In genomic region chr10:95801443-95801811, GRCm38 (mm10) we compare ENCODE assay signal across 12 mouse cellular contexts. TPM values are rescaled to one million over a fixed set of nuclear protein-coding genes. Genes with fewer than 3 reads are reported as not detected.
DNase-seq lines count a peak whose midpoint lies in the region; ATAC-seq and TF ChIP-seq lines count a peak whose summit lies in the region.
"Had no signal": no experiment of that assay in that cellular context is flagged by ENCODE, and none has a peak within 500 bp of the region (broad histone marks: within the 10 kb centered on the region; RNA-seq: fewer than 3 reads in every experiment).

No protein-coding gene starts in this region.

- H3K9me3 ChIP-seq in heart, embryonic 13.5 days: no peaks in the 10 kb centered on the region
- no peaks in the 10 kb centered on the region for H3K9me3 ChIP-seq in heart, embryonic 11.5 days (replicated peaks; ENCODE audit: control insufficient read depth, low read length)
- no peaks in the 10 kb centered on the region for H3K9me3 ChIP-seq in midbrain, postnatal 0 days (ENCODE audit: low read length)
- H3K9me3 ChIP-seq in midbrain, embryonic 16.5 days (replicated peaks; ENCODE audit: control insufficient read depth, low read length, poor library complexity, severe bottlenecking): no peaks in the 10 kb centered on the region
- H3K9me3 ChIP-seq: embryonic facial prominence, embryonic 13.5 days had no signal

- TF ChIP-seq CTCF in midbrain, postnatal 0 days (IDR thresholded peaks at IDR 0.05): no peak

- DNase-seq in midbrain, postnatal 0 days (ENCODE audit: low spot score): peak; percentile 28
- peak; percentile 24 to 35 for DNase-seq in cerebellum, postnatal 36 days
- no peak for DNase-seq in natural killer cell, adult 2 months (ENCODE audit: low spot score in 2 of 2)
- DNase-seq in testis, postnatal 14 days (ENCODE audit: low spot score): no peak
- DNase-seq: lung, postnatal 36 days had no signal

- WGBS in heart, embryonic 13.5 days: 52% methylated on average over 2 of the region's 2 CpGs
- WGBS in heart, embryonic 11.5 days (ENCODE audit: insufficient replicate concordance): 64% methylated on average over 2 of the region's 2 CpGs
- WGBS in midbrain, postnatal 0 days: 30% methylated on average over 2 of the region's 2 CpGs
- WGBS in midbrain, embryonic 16.5 days: 47% methylated on average over 2 of the region's 2 CpGs

- H3K4me2 ChIP-seq in heart, embryonic 13.5 days: no peak overlapping the region
- no peak overlapping the region for H3K4me2 ChIP-seq in heart, embryonic 11.5 days
- no peak overlapping the region for H3K4me2 ChIP-seq in midbrain, postnatal 0 days (ENCODE audit: low read depth, low read length, poor library complexity, severe bottlenecking)
- no peak overlapping the region for H3K4me2 ChIP-seq in midbrain, embryonic 16.5 days (ENCODE audit: low read length)
- H3K4me2 ChIP-seq: embryonic facial prominence, embryonic 13.5 days had no signal

- peak overlapping the region; percentile 37 for H3K27ac ChIP-seq in heart, embryonic 13.5 days (replicated peaks)
- no peak overlapping the region for H3K27ac ChIP-seq in heart, embryonic 11.5 days (ENCODE audit: low read depth, low read length)
- no peak overlapping the region for H3K27ac ChIP-seq in midbrain, postnatal 0 days (ENCODE audit: low read depth, low read length)
- H3K27ac ChIP-seq in midbrain, embryonic 16.5 days (ENCODE audit: low read length): no peak overlapping the region
- H3K27ac ChIP-seq: embryonic facial prominence, embryonic 13.5 days had no signal

- no peaks in the 10 kb centered on the region for H3K36me3 ChIP-seq in heart, embryonic 13.5 days
- no peaks in the 10 kb centered on the region for H3K36me3 ChIP-seq in heart, embryonic 11.5 days (ENCODE audit: control insufficient read depth, insufficient read depth, low read length)
- H3K36me3 ChIP-seq in midbrain, postnatal 0 days (ENCODE audit: insufficient read depth, low read length): no peaks in the 10 kb centered on the region
- H3K36me3 ChIP-seq in midbrain, embryonic 16.5 days (ENCODE audit: control insufficient read depth, insufficient read depth, low read length): no peaks in the 10 kb centered on the region
- H3K36me3 ChIP-seq: embryonic facial prominence, embryonic 13.5 days had no signal

- H3K9ac ChIP-seq in heart, embryonic 13.5 days: no peak overlapping the region
- H3K9ac ChIP-seq in heart, embryonic 11.5 days (ENCODE audit: low read depth, low read length): no peak overlapping the region
- no peak overlapping the region for H3K9ac ChIP-seq in midbrain, postnatal 0 days (replicated peaks; ENCODE audit: low read length, poor library complexity, severe bottlenecking)
- no peak overlapping the region for H3K9ac ChIP-seq in midbrain, embryonic 16.5 days (ENCODE audit: low read depth, low read length)
- H3K9ac ChIP-seq: embryonic facial prominence, embryonic 13.5 days had no signal

- no peak overlapping the region for H3K4me3 ChIP-seq in heart, embryonic 13.5 days
- H3K4me3 ChIP-seq in heart, embryonic 11.5 days (ENCODE audit: low read depth, low read length): no peak overlapping the region
- H3K4me3 ChIP-seq in midbrain, postnatal 0 days (ENCODE audit: low read depth, low read length): no peak overlapping the region
- no peak overlapping the region for H3K4me3 ChIP-seq in midbrain, embryonic 16.5 days (ENCODE audit: low read depth, low read length)
- H3K4me3 ChIP-seq: embryonic facial prominence, embryonic 13.5 days had no signal

- no peaks in the 10 kb centered on the region for H3K27me3 ChIP-seq in heart, embryonic 13.5 days (replicated peaks)
- H3K27me3 ChIP-seq in heart, embryonic 11.5 days (ENCODE audit: control insufficient read depth, insufficient read depth, low read length): no peaks in the 10 kb centered on the region
- no peaks in the 10 kb centered on the region for H3K27me3 ChIP-seq in midbrain, postnatal 0 days (ENCODE audit: insufficient read depth, low read length)
- no peaks in the 10 kb centered on the region for H3K27me3 ChIP-seq in midbrain, embryonic 16.5 days (ENCODE audit: control insufficient read depth, insufficient read depth, low read depth, low read length)
- H3K27me3 ChIP-seq: embryonic facial prominence, embryonic 13.5 days had no signal

- H3K4me1 ChIP-seq in heart, embryonic 13.5 days: peaks cover 8% of the 10 kb centered on the region
- H3K4me1 ChIP-seq in heart, embryonic 11.5 days (ENCODE audit: control insufficient read depth, insufficient read depth, low read length): peaks cover 5% of the 10 kb centered on the region; the same call in 1 of the 2 replicates
- H3K4me1 ChIP-seq in midbrain, postnatal 0 days (ENCODE audit: insufficient read depth, low read length): 0 out of 2 replicates have a peak, but pooled peaks cover 3% of the 10 kb centered on the region
- peaks cover 4% of the 10 kb centered on the region; the same call in 1 of the 2 replicates for H3K4me1 ChIP-seq in midbrain, embryonic 16.5 days (ENCODE audit: control insufficient read depth, insufficient read depth, low read length)

- ATAC-seq in heart, embryonic 13.5 days (ENCODE audit: extremely low read depth, insufficient number of reproducible peaks, low FRiP score, low TSS enrichment): no peak
- no peak for ATAC-seq in heart, embryonic 11.5 days (replicated peaks; ENCODE audit: insufficient number of reproducible peaks, low FRiP score, low TSS enrichment)
- ATAC-seq in midbrain, postnatal 0 days (ENCODE audit: low FRiP score): no peak
- ATAC-seq in midbrain, embryonic 16.5 days: no peak

RNA-seq across cellular contexts. Expression of gene Gm33543, which starts 41.3 kb away (rescaled TPM):
- polyA plus RNA-seq in heart, embryonic 13.5 days (2015; fragmentation: Nextera tagmentation; extraction: Ambion mirVana): not detected in 2 replicates
- polyA plus RNA-seq in heart, embryonic 11.5 days (2014; fragmentation: Nextera tagmentation; extraction: Ambion mirVana): not detected in 2 replicates
- total RNA-seq in midbrain, postnatal 0 days (2014; rRNA removed): not detected in 2 replicates
- 0.11 TPM in 2 replicates for polyA plus RNA-seq in midbrain, postnatal 0 days (2015; fragmentation: Nextera tagmentation; extraction: Ambion mirVana)
- polyA plus RNA-seq in midbrain, embryonic 16.5 days (2015; fragmentation: Nextera tagmentation; extraction: Ambion mirVana): 0.13 TPM in 1 of 2 replicates, not detected in the other
- total RNA-seq: layer of hippocampus, adult 8-10 months had no signal
- polyA plus RNA-seq: embryonic facial prominence, embryonic 13.5 days; limb, embryonic 14.5 days; small intestine, adult 2 months had no signal

Comparison
In these comparisons a context has a peak if more than half of its experiments do, and no peak if none do; other contexts are left out.
1. DNase-seq: peak in midbrain, postnatal 0 days (single experiment) and cerebellum, postnatal 36 days (2 of 2); none in natural killer cell, adult 2 months (0 of 2) and testis, postnatal 14 days (single experiment).